Mouse (Mus musculus) midbrain, embryonic 10.5 days (tissue): ENCODE data around the gene Unc5cl. TPM values are rescaled to one million over a fixed set of nuclear protein-coding genes. Genes with fewer than 3 reads are reported as not detected.

Experiments used
- DNase-seq: peaks from one replicate; pipeline ENCODE4 v3.0.0-alpha.2; 2017; ENCODE audit warnings: low spot score
- H3K27ac ChIP-seq: fragments of 300-500 bp; sonication (generic); replicated peaks from 2 replicates; pipeline ENCODE4 v1.5.1; 2016; ENCODE audit warnings: mild to moderate bottlenecking
- H3K27me3 ChIP-seq: fragments of 300-500 bp; sonication (generic); 2 replicates; pipeline ENCODE4 v1.6.1; 2016; ENCODE audit warnings: low read depth, mild to moderate bottlenecking; ENCODE audit not compliant: poor library complexity, severe bottlenecking
- H3K36me3 ChIP-seq: fragments of 300-500 bp; sonication (generic); 2 replicates; pipeline ENCODE4 v1.6.1; 2016; ENCODE audit warnings: mild to moderate bottlenecking, moderate library complexity
- H3K4me1 ChIP-seq: fragments of 300-500 bp; sonication (generic); 2 replicates; pipeline ENCODE4 v1.6.1; 2016
- H3K4me3 ChIP-seq: fragments of 300-500 bp; sonication (generic); 2 replicates; pipeline ENCODE4 v1.5.1; 2016; ENCODE audit warnings: mild to moderate bottlenecking, moderate library complexity
- H3K9me3 ChIP-seq: fragments of 300-500 bp; sonication (generic); replicated peaks from 2 replicates; pipeline ENCODE4 v1.6.1; 2016; ENCODE audit warnings: mild to moderate bottlenecking
- WGBS: fragments of 180-500 bp; shearing (Covaris S2); methylation state at CpG from one replicate; pipeline ENCODE4 v1.1.7; 2016; 5-methylcytosine and 5-hydroxymethylcytosine counted together
- polyA plus RNA-seq: library from polyadenylated mRNA; unstranded; fragments of >200 nt; fragmentation: Nextera tagmentation; extraction: Ambion mirVana; gene quantifications from 2 replicates; pipeline ENCODE4 v1.2.1, GENCODE M21; 2016

Gene Unc5cl
- 0.21 TPM in 1 of 2 replicates, not detected in the other for polyA plus RNA-seq

DNA sequence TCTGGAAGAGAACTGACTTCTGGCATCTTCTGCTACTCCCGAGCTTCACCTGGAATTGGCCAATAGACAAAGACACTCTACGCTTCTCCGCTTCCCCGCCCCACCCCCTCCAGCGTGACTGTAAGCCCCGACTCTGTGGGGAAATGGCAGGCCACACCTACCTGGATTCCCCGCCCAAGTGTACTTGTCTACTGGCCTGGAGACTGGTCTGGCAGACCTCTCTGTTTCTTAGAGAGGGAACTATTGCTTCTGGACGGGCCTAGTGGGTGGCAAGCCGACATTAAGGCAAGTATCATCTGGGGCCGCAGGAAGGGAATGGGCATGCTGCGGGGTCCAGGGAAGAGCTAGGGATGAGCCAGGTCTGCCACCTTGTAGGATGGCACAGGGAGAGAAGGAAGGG is at the start of gene Unc5cl:
Gene Unc5cl, plus strand, starts transcription at position 214 of the 400 bp plus-strand sequence.
- no peak for DNase-seq
- Histone ChIP-seq H3K4me3 (no peak within 1 kb of the TSS), H3K4me1 (peaks cover 11% of the 10 kb centered on the region), H3K9me3 (no peaks in the 10 kb centered on the region), H3K27me3 (no peaks in the 10 kb centered on the region), H3K36me3 (no peaks in the 10 kb centered on the region), H3K27ac (no peak within 1 kb of the TSS)
- 64% methylated on average over 11 of the region's 11 CpGs for WGBS

GRCm38 (mm10) chr17:48407154-48407553 is 47.5 kb upstream of the Unc5cl start:
- no peak for DNase-seq
- H3K27ac ChIP-seq = peak overlapping the region; percentile 99
- peaks cover 10% of the 10 kb centered on the region for H3K36me3 ChIP-seq
- H3K4me3 ChIP-seq = peak overlapping the region; percentile 74
- no peaks in the 10 kb centered on the region for H3K27me3 ChIP-seq
- no peaks in the 10 kb centered on the region for H3K9me3 ChIP-seq
- 87% methylated on average over 4 of the region's 4 CpGs for WGBS
- H3K4me1 ChIP-seq = peaks cover 28% of the 10 kb centered on the region

DNA sequence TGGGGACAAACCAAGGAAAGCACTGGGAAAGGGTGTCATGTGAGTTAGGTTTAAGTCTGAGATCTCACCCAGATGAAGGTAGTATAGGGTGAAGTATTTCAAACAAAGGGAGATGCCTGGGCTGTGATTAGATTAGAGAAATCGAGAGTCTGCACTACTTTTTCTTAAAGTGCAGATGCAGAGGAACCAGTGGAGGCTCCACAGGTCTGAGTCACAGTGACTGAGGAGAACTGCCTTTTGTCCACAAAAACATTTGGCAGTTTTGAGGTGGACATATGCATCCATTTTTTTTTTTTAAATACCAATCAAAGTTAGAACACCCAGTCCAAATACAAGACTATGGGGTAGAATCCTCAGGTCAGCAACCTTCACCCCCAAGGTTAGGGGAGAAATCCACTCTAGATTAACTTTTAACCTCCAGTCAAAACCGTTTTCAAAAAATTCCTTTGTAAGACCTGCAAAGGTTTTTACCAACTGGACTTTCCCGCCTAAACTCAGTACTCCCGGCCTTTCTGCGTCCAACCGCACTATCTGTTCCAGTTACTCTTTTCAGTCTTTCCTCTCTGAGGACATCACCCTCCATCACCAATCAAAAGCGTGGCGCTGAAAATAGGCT is 46.7 kb upstream of the Unc5cl start:
- Histone ChIP-seq H3K36me3 (peaks cover 16% of the 10 kb centered on the region), H3K27me3 (no peaks in the 10 kb centered on the region), H3K4me3 (peak overlapping the region; percentile 74), H3K9me3 (no peaks in the 10 kb centered on the region), H3K27ac (peak overlapping the region; percentile 99), H3K4me1 (peaks cover 28% of the 10 kb centered on the region)
- no peak for DNase-seq
- 23% methylated on average over 8 of the region's 8 CpGs for WGBS

GRCm38 (mm10) chr17:48408526-48409291 is 46.0 kb upstream of the Unc5cl start:
- Histone ChIP-seq H3K9me3 (no peaks in the 10 kb centered on the region), H3K27ac (peak overlapping the region; percentile 99), H3K36me3 (peaks cover 20% of the 10 kb centered on the region), H3K27me3 (no peaks in the 10 kb centered on the region), H3K4me3 (peak overlapping the region; percentile 74), H3K4me1 (peaks cover 28% of the 10 kb centered on the region)
- under 1% methylated on average over 47 of the region's 47 CpGs for WGBS
- DNase-seq = peak; percentile 73

DNA sequence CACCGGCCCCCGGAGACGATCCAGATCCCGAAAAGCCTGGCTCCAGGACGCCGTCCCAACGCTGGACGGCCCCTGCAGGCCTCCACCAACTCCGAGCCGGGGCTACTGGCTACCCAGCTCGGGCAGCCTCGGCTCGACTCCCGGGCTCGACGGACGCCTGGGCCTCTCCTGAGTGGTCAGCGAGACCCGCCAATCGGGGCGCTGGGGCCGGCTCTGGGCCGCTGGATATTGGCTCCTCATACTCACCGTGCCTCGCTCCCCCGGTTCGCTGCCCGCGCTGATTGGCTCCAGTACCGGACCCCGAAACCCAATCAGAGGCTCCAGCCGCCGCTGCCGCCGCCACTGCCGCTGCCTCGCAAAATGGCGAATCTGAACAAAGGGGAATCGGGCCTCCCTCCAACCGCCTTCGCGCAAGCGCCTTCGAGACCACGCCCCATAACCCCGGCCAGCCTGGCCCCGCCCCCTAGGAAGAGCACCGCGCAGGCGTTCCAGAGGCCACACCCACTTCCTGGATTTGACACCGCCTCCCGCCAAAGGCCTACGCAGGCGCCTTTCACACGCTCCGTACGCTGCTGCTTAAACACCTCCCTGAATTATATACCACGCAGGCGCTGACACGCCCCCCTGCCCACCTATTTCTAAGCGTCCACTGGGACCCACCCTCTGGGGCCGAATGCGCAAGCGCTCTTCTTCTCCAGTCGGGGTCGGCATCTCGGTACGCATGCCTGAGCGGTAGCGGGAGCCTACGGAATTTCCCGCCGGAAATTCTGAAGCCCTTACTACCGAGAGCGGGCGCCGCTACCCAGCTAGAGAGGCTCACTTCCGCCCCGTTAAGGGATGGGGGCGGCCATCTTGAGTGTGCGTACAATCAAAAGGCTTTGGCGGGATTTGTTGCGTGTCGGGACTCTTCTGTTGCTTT is 45.1 kb upstream of the Unc5cl start, which contains the start of the genes Nfya and Oard1:
Gene Nfya, minus strand, starts transcription at position 527 of the 919 bp plus-strand sequence.
Gene Oard1, plus strand, starts transcription at position 635 of the 919 bp plus-strand sequence.
- peak within 1 kb of the TSS; percentile 74 for H3K4me3 ChIP-seq
- DNase-seq = peak; percentile 100
- under 1% methylated on average over 80 of the region's 84 CpGs for WGBS
- no peaks in the 10 kb centered on the region for H3K9me3 ChIP-seq
- peaks cover 28% of the 10 kb centered on the region for H3K4me1 ChIP-seq
- peak within 1 kb of the TSS; percentile 99 for H3K27ac ChIP-seq
- peaks cover 27% of the 10 kb centered on the region for H3K36me3 ChIP-seq
- H3K27me3 ChIP-seq = no peaks in the 10 kb centered on the region

DNA sequence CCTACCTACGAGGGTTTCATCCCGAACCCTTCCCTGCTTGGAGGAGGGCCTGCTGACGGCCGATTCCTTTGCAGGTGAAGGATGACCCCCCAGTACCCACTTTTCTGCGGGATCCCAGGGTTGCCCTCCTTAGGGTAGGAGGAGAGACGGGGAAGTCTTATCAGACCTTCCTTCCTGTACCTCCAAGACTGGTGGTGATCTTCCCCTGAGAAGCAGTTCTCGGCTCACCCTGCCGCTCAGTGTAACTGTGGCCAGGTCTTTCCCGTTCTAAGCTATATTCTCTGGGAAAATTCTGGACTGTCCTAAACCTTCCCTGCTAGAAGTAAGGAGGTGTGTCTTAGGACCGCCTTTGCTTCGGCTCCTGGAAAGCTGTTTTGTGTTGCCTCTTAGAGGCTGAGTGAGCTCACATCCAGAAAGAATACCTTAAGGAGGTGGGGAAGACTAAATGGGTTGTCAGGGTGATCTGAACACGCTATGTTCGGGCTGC is 44.4 kb upstream of the Unc5cl start:
- Histone ChIP-seq H3K27me3 (no peaks in the 10 kb centered on the region), H3K4me1 (peaks cover 28% of the 10 kb centered on the region), H3K9me3 (no peaks in the 10 kb centered on the region), H3K4me3 (peak overlapping the region; percentile 74), H3K36me3 (peaks cover 34% of the 10 kb centered on the region), H3K27ac (peak overlapping the region; percentile 99)
- no peak for DNase-seq
- under 1% methylated on average over 13 of the region's 13 CpGs for WGBS

DNA sequence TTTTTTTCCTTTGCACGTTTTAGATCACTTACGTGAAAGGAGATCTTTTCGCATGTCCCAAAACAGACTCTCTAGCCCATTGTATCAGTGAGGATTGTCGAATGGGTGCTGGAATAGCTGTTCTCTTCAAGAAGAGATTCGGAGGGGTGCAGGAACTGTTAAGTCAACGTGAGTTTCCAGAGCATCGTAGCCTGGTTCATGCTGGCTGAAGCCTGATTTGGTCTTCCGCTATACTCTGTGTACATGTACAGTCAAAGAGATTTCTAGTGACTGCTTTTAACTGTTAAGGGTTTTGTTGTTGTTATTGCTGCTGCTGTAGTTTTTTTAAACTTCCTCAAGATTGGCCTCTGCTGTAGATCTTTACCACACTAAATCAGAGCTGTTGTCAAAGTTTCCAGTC is 43.5 kb upstream of the Unc5cl start:
- peak overlapping the region; percentile 74 for H3K4me3 ChIP-seq
- H3K27ac ChIP-seq = peak overlapping the region; percentile 99
- H3K9me3 ChIP-seq = no peaks in the 10 kb centered on the region
- H3K27me3 ChIP-seq = no peaks in the 10 kb centered on the region
- peaks cover 43% of the 10 kb centered on the region for H3K36me3 ChIP-seq
- no peak for DNase-seq
- peaks cover 28% of the 10 kb centered on the region for H3K4me1 ChIP-seq
- 76% methylated on average over 8 of the region's 8 CpGs for WGBS

DNA sequence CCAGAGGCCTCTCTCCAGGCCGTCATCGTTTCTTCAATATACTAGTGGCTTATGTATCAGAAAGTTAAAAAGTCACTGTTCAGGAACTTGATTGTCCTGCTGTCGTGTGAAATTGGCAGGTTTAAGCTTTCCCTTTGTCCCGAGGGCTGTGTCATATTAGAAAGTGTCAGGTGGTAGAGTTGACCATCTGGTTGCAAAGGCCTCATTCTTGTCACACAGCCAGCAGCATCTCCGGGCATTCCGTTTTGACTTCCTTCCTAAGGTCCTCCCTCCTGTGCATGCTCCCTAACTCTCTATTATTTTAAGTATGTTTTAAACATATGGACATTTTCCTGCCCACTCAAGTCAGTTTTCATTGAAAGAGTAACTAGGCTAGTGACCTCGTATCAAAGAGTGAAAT is 38.7 kb upstream of the Unc5cl start:
- Histone ChIP-seq H3K9me3 (no peaks in the 10 kb centered on the region), H3K36me3 (peaks cover 75% of the 10 kb centered on the region), H3K4me3 (no peak overlapping the region), H3K27me3 (no peaks in the 10 kb centered on the region), H3K27ac (no peak overlapping the region), H3K4me1 (peaks cover 9% of the 10 kb centered on the region)
- WGBS = 91% methylated on average over 7 of the region's 7 CpGs
- no peak for DNase-seq

GRCm38 (mm10) chr17:48416425-48417195 is 38.1 kb upstream of the Unc5cl start:
- no peaks in the 10 kb centered on the region for H3K27me3 ChIP-seq
- DNase-seq = peak; percentile 42
- H3K4me3 ChIP-seq = no peak overlapping the region
- no peak overlapping the region for H3K27ac ChIP-seq
- peaks cover 4% of the 10 kb centered on the region for H3K4me1 ChIP-seq
- no peaks in the 10 kb centered on the region for H3K9me3 ChIP-seq
- H3K36me3 ChIP-seq = peaks cover 75% of the 10 kb centered on the region
- 92% methylated on average over 14 of the region's 14 CpGs for WGBS

- 94% methylated on average over 6 of the region's 6 CpGs for WGBS
- H3K4me1 ChIP-seq = no peaks in the 10 kb centered on the region
Measured at GRCm38 (mm10) chr17:48417521-48417920, 37.2 kb upstream of the Unc5cl start.

GRCm38 (mm10) chr17:48418174-48418573 is 36.5 kb upstream of the Unc5cl start:
- WGBS = 83% methylated on average over 7 of the region's 7 CpGs
- H3K27ac ChIP-seq = no peak overlapping the region
- no peaks in the 10 kb centered on the region for H3K4me1 ChIP-seq
- H3K36me3 ChIP-seq = peaks cover 62% of the 10 kb centered on the region
- no peaks in the 10 kb centered on the region for H3K27me3 ChIP-seq
- H3K4me3 ChIP-seq = no peak overlapping the region
- no peak for DNase-seq
- H3K9me3 ChIP-seq = no peaks in the 10 kb centered on the region

More at GRCm38 (mm10) chr17:48417521-48417920, 37.2 kb upstream of the Unc5cl start:
- Histone ChIP-seq H3K4me3 (no peak overlapping the region), H3K36me3 (peaks cover 66% of the 10 kb centered on the region), H3K27me3 (no peaks in the 10 kb centered on the region), H3K9me3 (no peaks in the 10 kb centered on the region), H3K27ac (no peak overlapping the region)
- no peak for DNase-seq
